Mouse (Mus musculus): ENCODE results near the gene Copg1. TPM values are rescaled to one million over a fixed set of nuclear protein-coding genes. Genes with fewer than 3 reads are reported as not detected.
"Not testable (repeated sequence)": the region's sequence is repeated elsewhere in the genome, so short reads cannot be mapped to it uniquely, and the experiment has no call there.

Copg1 gene
- polyA plus RNA-seq, 1 experiment from 2014 or later, result 75.6 TPM

- no peak for DNase-seq (ENCODE audit: low spot score)
- Histone ChIP-seq H3K9ac (ENCODE audit: low read length) (no peak overlapping the region), H3K9me3 (ENCODE audit: control insufficient read depth, low read length) (no peaks in the 10 kb centered on the region), H3K27ac (replicated peaks) (no peak overlapping the region), H3K4me1 (replicated peaks; ENCODE audit: control insufficient read depth, insufficient read depth) (no peaks in the 10 kb centered on the region), H3K36me3 (ENCODE audit: control insufficient read depth, insufficient read depth, low read length) (peaks cover 2% of the 10 kb centered on the region; the same call in 1 of the 2 replicates), H3K4me3 (ENCODE audit: low read depth, low read length) (no peak overlapping the region), H3K27me3 (ENCODE audit: control insufficient read depth, insufficient read depth, low read length) (no peaks in the 10 kb centered on the region), H3K4me2 (replicated peaks; ENCODE audit: low read depth) (no peak overlapping the region)
- ATAC-seq (ENCODE audit: low FRiP score, low TSS enrichment), result no peak
- TF ChIP-seq EP300 (optimal IDR thresholded peaks at IDR 0.05) (no peak), CTCF (IDR thresholded peaks at IDR 0.05; ENCODE audit: low read depth) (no peak)
- WGBS, result 86% methylated on average over 3 of the region's 3 CpGs
Measured at GRCm38 (mm10) chr6:87938941-87939340, 51.3 kb downstream of the Copg1 start.

GRCm38 (mm10) chr6:87942179-87942578 is 54.6 kb downstream of the Copg1 start:
- Histone ChIP-seq H3K9me3 (ENCODE audit: control insufficient read depth, low read length) (no peaks in the 10 kb centered on the region), H3K27me3 (ENCODE audit: control insufficient read depth, insufficient read depth, low read length) (no peaks in the 10 kb centered on the region), H3K27ac (replicated peaks) (no peak overlapping the region), H3K4me1 (replicated peaks; ENCODE audit: control insufficient read depth, insufficient read depth) (no peaks in the 10 kb centered on the region), H3K4me3 (ENCODE audit: low read depth, low read length) (no peak overlapping the region), H3K36me3 (ENCODE audit: control insufficient read depth, insufficient read depth, low read length) (no peaks in the 10 kb centered on the region), H3K4me2 (replicated peaks; ENCODE audit: low read depth) (no peak overlapping the region), H3K9ac (ENCODE audit: low read length) (no peak overlapping the region)
- ATAC-seq (ENCODE audit: low FRiP score, low TSS enrichment) (no peak), DNase-seq (ENCODE audit: low spot score) (no peak)
- WGBS, result 84% methylated on average over 7 of the region's 7 CpGs
- TF ChIP-seq EP300 (optimal IDR thresholded peaks at IDR 0.05) (no peak), CTCF (IDR thresholded peaks at IDR 0.05; ENCODE audit: low read depth) (no peak)

GRCm38 (mm10) chr6:87962457-87962856 is 74.8 kb downstream of the Copg1 start:
- not testable (repeated sequence) for H3K27me3 ChIP-seq (ENCODE audit: control insufficient read depth, insufficient read depth, low read length); H3K9me3 ChIP-seq (ENCODE audit: control insufficient read depth, low read length); H3K36me3 ChIP-seq (ENCODE audit: control insufficient read depth, insufficient read depth, low read length); H3K4me1 ChIP-seq (replicated peaks; ENCODE audit: control insufficient read depth, insufficient read depth); H3K4me3 ChIP-seq (ENCODE audit: low read depth, low read length); H3K4me2 ChIP-seq (replicated peaks; ENCODE audit: low read depth); DNase-seq (ENCODE audit: low spot score); ATAC-seq (ENCODE audit: low FRiP score, low TSS enrichment); H3K9ac ChIP-seq (ENCODE audit: low read length); H3K27ac ChIP-seq (replicated peaks)
- 49% methylated on average over 4 of the region's 4 CpGs for WGBS

Other genes starting within 250 kb of the Copg1 start
- 8.4 and 9.8 TPM in 2 replicates for gene Aplf, start 215.6 kb upstream of the Copg1 start, polyA plus RNA-seq (2015; fragmentation: Nextera tagmentation; extraction: Ambion mirVana)
- gene Efcc1, start 156.9 kb upstream of the Copg1 start, polyA plus RNA-seq (2015; fragmentation: Nextera tagmentation; extraction: Ambion mirVana), result 1.1 and 1.4 TPM in 2 replicates
- gene Gp9, start 109.7 kb upstream of the Copg1 start, polyA plus RNA-seq (2015; fragmentation: Nextera tagmentation; extraction: Ambion mirVana), result 0.38 and 0.40 TPM in 2 replicates
- gene Rab43, start 75.7 kb upstream of the Copg1 start, polyA plus RNA-seq (2015; fragmentation: Nextera tagmentation; extraction: Ambion mirVana), result 12.6 and 13.4 TPM in 2 replicates
- 1.3 and 1.9 TPM in 2 replicates for gene Gm45140, start 52.0 kb upstream of the Copg1 start, polyA plus RNA-seq (2015; fragmentation: Nextera tagmentation; extraction: Ambion mirVana)
- 24.6 and 27.5 TPM in 2 replicates for gene Isy1, start 49.0 kb upstream of the Copg1 start, polyA plus RNA-seq (2015; fragmentation: Nextera tagmentation; extraction: Ambion mirVana)
- gene Cnbp, start 36.7 kb upstream of the Copg1 start, polyA plus RNA-seq (2015; fragmentation: Nextera tagmentation; extraction: Ambion mirVana), result 740 and 754 TPM in 2 replicates
- 21.3 and 21.4 TPM in 2 replicates for gene Hmces, start 26.1 kb downstream of the Copg1 start, polyA plus RNA-seq (2015; fragmentation: Nextera tagmentation; extraction: Ambion mirVana)
- 17.3 and 20.0 TPM in 2 replicates for gene H1fx, start 93.8 kb downstream of the Copg1 start, polyA plus RNA-seq (2015; fragmentation: Nextera tagmentation; extraction: Ambion mirVana)
- gene Rab7, start 157.5 kb downstream of the Copg1 start, polyA plus RNA-seq (2015; fragmentation: Nextera tagmentation; extraction: Ambion mirVana), result 179 and 198 TPM in 2 replicates
- 265 and 266 TPM in 2 replicates for gene Rpn1, start 196.7 kb downstream of the Copg1 start, polyA plus RNA-seq (2015; fragmentation: Nextera tagmentation; extraction: Ambion mirVana)